Mouse (Mus musculus) frontal cortex, adult 2 months (tissue): Measurements from ENCODE around the gene Jak1. TPM values are rescaled to one million over a fixed set of nuclear protein-coding genes. Genes with fewer than 3 reads are reported as not detected.
A peak's percentile ranks its signal among the peaks of the same experiment; 100 is the strongest.

ENCODE experiments used
- DNase-seq, 2 experiments: peaks; one replicate each; pipeline ENCODE4 v3.0.0; 2022; ENCODE audit warnings: low spot score in 1 of 2; ENCODE audit errors: extremely low spot score in 1 of 2
- polyA plus RNA-seq: library from polyadenylated mRNA; depleted of rRNA; stranded (reverse); fragments of >200 nt; gene quantifications from 2 replicates; pipeline ENCODE4 v1.2.3, GENCODE M21; 2012

Gene Jak1
- polyA plus RNA-seq, 1 experiment = 70.1 TPM

DNA sequence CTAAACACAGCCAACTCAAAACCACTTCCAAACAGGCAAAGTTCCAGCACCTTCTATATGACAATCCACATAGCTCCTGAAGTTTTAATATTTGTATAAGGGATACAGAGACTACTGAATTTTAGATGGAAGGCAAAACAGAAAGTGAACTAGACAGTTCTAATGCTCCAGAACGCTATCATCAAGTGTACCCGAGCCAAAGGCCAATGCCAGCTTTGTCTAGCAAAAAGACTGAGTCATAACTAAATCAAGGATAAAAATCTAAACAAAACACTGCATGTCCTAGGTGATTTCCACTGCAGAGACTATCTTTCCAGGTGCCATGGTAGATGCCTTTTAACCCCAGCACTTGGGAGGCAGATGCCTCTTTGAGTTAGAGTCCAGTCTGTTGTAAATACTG, 68.7 kb downstream of the Jak1 start:
- DNase-seq = no peak

DNA sequence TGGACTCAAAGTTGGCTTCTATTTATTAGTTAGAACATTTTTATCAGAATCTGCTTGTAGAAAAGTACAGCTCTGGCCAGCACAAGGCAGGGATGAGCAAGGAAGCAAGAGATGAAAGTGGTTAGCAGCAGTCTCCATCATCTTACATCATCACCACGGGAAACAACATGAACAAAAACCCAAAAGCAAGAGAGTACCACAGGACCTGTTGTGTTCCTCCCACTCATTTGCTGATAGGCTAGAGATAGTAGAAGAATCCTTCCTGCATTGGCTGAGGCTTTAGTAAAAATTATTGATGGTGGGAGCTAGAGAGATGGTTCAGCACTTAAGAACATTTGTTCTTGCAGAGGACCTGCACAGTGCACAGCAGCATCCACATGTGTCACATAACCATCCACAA, 70.9 kb downstream of the Jak1 start:
- DNase-seq = no peak

DNA sequence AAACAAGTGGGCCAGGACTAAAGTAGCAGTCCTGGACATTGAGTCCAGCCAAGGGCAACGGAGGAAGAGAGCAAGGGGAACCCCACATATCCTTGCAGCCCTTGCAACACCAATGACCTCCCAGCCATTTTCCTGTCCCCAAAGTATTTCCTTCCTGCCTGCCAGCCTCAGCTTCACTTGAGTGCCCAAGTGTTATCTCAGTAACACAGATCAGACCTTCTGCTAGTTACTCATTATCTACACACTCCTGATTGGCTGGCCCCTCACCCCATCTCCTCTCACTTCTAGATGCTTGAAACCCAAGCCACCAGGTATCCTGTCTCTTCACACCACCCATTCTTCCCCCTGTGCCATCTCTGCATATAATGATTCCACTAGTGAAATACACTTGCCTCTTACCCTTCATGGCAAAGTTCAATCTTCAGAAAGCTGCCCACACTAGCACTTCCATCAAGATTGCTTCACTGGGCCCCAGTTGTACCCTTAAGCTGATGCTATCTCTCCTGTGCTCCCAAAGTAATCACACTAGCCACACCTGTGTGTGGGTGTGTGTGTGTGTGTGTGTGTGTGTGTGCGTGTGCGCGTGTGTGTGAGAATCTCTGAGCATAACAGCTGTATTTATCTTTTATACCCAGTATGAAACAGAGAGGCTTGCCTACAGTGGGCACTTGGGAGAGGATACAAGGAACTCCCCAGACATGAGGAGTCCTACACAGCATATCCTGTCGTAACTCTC, 72.7 kb downstream of the Jak1 start:
- no peak for DNase-seq

DNA sequence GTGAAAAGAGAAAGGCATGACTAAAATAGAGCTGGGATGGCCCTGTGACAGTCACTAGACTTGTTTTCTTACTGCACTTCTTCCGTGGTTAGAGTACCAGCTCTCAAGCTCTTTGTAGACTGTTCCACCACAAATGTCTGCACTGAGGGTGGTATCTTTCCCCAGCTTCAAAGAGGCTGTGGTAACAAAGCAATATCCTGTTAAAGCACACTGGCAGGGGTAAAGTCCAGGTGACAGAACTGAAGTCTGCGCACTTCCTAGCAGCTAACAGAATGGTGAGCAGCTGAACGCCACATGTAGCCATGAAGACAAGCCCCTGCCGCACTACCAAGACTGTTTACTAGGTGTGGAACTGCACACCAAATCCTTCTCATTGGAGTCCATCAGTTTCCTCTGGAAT, 77.7 kb downstream of the Jak1 start:
- no peak for DNase-seq

DNA sequence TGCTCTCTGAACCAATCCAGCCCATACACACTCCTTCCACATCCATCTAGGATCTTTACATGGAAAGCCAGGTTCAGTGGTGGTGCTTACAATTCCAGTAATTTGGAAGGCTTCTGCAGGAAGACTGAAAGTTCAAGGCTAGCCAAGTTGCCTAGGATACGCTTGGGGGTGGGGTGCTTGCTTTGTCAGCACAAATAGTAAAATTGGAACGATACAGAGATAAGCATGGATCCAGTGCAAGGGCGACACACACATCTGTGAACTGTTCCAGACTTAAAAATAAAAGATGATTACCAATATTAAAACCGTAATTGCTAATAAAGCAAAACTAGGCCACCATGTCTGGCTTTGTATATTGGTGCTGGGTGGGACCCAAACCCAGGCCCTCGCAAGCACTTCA, 78.5 kb downstream of the Jak1 start:
- DNase-seq = no peak

DNA sequence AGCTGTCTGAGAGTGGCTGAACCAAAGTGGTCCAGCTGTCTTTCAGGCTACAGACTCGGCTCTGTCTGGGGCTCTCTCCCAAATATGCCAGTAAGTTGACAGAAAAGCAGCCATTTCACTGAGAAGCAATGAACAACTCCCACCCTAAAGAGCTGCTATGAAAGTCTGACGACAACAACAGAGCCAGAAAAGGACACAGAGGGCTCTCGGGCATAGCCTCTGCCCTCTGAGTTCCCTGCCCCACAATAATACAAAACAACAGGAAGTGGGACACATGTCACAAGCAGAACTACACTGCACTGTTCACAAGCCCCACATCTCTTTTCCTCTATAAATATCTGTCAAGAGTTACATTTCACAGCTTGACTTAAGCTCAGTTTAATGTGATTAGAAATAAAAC, 79.9 kb downstream of the Jak1 start:
- DNase-seq = no peak

DNA sequence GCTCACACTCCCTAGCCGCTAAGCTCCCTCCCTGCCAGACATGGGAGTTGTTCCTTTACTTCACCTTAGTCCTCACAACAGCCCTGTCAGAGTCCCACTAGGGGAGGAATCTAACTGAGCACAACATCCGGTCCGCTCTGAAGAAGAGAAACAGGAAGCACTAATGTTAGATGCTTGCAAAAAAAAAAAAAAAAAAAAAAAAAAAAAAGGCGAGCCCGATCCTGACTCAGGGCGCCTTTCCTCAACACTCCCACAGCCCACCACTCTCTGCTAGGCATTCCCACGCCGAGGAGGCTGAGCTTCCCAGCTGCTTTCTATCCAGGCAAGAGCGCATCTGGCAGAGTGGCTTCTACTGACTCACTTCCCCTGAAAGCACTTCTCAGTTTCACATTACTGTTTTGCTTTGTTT, 82.5 kb downstream of the Jak1 start:
- peak in 1 of 2 experiments; percentile 58 for DNase-seq

DNA sequence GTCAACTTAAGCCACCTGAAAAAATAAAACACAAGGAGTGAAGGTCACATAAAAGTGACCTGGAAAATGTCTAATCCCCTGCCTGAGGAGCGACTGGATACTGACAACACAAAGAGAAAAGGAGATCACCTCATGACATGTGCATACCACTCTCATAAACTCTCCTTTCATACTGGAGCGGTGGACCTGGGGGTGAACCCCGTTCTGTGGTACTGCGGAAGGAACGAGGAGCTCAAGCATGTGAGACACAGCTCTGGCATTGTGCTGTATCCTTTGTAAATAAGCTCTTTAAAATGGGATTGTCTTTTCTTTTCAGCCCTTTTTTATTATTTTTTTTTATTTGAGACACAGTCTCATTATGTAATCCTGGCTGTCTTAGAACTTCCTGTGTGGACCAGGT, 84.4 kb downstream of the Jak1 start:
- no peak for DNase-seq

DNA sequence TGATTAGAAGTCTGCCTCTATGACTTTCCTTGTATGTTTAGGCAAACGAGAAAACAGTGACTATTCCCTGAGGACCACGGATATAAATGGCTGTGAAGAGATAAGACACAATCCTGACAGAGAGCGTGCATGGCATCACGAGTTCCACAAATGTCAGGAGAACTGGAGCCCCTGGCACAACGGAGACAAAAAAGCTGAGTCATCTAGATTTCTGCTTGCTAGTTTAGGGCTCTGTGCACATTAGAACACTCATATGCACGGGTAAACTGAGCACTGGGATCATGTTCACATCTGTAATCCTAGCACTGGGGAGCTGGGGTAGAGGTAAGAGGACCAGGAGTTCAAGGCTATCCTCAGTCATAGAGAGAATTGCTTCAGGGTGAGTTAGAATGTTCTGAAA, 85.2 kb downstream of the Jak1 start:
- DNase-seq = no peak

DNA sequence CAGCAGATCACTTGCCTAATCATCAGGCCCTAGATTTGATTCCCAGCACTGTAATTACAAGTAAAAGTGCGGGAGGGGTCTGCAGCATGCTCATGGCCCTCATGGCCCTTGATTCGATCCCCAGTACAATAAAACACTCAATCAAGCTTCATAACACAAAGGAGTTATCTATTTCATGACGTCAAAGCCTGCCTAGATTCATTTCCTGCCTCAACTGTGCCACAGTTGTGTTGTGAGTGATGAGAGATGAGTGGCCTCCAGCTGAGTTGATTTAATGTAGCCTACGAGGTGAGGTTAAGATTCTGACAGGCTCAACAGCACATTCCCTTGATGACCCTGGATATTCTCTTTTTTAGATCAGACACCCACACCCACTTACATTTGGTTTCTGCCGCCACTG, 86.0 kb downstream of the Jak1 start:
- DNase-seq = no peak

DNA sequence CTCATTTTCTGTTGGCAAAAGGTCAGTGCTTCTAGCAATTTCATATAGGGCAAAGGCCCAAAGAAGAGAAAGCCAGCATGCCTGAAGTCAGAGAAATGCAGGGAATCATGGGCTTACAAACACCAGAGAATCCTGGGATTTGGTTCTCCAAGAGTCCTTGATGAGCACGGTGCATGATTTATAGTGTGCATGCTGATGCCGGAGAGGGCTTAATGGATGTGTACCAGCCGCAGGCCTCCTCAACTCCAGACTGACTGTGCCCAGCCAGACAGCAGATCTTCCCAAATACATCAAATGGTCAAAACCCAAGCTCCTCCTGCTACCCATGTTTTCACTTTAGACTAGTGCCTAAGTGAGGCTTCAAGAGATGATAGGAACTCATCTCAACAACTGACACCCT, 87.3 kb downstream of the Jak1 start:
- DNase-seq = no peak

DNA sequence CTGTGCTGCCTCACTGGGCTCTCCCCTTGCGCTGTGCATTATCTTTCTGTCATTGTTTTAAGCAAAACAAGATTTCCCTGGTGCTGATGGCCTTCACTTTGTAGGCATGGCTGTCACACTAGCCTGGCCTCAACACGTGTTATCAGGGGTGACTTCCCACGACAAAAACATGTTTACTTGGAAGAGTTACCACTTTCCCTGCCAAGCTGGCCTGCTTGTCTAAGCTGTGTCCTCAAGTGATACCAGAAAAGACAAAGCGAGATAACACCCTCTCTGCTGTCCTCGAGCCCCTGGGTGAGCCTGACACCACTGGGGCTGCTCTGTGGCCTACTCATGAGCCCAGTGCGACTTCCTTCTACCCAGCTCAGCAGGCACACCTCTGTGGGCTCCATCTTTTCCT, 89.0 kb downstream of the Jak1 start:
- no peak for DNase-seq

DNA sequence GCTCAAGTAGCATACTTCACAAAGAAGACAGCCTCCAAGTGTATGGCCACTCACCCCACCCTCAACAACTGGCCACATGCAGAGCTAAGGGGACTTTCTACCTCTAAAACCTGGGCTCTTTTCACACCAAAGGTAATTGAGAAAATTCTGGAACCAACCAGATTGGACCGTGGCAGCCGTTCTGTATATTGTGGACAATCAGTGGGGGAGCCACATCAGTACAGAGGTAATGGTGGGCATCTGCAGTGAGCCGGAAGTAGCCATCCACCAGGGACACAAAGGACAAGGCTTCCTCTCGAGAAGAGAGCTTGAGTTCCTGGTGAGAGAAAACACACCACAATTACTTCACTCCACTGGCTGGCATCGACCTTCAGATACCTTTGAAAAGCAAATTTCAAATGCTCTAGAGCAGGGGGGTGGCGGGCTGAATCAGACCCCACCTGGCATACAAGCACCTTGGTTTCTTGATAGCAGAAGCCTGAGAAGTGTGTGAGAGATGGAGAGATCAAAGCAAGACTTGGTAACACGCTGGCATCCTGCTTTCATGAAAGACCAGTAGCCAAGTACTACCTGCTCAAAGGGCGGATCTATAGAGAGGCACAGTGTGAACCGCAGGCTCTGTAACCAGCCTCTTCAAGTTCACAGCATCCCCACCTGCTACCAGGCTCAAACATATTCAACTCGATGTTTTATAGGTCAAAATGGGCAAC, 90.0 kb downstream of the Jak1 start:
- DNase-seq = no peak

DNA sequence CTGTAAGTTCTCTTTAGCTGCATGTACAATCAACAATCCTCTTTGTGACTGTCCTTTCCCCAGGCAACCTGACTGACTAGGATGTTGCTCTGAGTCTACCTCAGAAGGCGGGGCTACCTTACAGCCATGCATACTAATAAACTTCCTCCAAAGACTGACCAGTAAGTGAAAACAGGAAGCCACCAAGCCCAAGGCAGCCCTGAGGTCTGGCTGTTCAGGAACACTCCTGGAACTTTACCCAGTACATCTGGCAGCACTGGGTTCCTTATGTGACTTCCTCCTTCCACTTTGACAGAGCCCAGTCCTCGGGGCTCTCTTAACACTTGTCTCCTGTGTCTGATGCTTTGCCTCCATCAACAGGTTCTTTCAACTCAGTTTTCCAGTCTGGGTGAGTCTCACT, 92.3 kb downstream of the Jak1 start:
- no peak for DNase-seq

DNA sequence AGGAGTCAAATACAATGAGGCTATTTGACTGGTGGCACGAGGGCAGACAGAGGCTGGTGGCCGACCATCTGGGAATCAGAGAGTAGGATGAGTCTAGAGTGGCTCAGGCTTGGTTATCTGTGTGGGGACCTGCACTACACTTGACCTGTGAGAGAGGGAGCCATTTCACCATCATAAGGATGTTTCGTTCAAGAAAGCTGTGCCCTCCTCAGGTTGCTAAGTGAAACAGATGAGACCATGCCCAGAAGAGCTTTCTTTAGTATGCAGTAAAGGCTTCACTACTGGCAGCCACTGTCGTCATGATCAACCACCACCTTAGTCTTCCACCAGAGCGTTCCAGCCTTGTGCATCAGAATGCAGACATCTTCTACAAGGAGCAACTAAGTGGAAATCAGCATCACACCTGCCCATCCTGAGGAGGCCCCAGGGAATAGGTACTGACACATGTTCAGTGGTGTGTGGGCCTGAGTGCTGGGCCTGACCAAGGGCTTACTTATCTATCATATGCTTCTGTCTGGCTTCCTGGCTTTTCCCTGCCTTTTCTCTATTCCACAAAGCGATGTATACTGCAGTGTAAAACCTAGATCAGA, 96.8 kb downstream of the Jak1 start:
- peak in 1 of 2 experiments; percentile 69 for DNase-seq

DNA sequence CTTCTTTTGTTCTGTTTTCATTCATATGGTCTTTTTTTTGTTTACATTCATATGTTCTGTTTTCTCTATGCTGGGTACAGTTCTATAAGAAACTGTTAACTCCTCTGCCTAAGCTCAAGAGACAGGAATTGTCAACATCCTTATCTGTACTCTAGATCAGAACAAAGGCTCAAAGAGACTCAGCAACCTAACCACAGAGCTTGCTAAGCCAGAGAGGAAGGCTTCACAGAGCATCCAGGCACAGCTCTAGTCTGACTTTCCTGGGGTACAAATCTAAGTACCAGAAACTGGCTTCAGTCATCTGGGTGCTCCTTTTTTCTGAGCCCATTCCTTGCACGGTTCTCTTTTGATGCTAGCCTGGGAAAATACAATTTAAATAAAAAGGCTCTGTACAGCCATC, 97.3 kb downstream of the Jak1 start:
- DNase-seq = no peak

DNA sequence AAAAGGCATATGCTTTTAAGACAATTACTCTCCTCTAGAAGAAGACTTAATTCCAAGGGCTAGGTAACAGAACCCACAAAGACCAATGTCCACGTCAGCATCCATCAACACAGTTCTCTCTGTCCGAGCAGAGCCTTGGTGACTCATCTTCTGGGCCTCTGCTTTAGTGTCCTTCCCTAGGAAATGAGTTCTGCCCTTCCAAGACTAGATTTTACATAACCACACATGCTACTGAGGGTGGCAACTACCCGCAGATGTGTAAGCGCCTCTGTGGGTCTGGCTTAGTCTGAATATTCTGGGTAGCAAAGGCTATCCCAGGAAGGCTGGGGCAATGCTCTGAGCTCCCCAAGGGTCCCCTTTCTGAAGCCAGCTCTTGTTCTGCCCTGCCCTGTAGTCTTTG, 99.3 kb downstream of the Jak1 start:
- no peak for DNase-seq

DNA sequence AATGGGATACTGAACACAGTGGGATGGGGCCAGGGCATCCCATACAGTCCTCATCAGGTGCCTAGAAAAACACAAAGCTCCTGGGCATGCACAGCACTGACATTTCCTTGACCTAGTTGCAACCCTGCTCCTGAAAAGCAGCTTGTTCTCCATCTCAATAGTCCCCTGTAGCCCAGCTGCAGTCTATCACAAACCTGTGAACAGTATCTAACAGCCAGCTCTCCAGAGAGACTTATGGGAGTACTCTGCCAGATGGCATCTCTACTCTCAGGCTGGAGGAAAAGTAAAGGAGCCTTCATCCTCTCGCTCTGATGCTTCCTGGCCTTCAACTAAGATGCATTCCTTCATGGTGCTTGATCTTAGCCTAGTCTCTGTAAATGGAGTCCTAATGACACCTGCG, 100.4 kb downstream of the Jak1 start:
- DNase-seq = peak in 1 of 2 experiments; percentile 30

DNA sequence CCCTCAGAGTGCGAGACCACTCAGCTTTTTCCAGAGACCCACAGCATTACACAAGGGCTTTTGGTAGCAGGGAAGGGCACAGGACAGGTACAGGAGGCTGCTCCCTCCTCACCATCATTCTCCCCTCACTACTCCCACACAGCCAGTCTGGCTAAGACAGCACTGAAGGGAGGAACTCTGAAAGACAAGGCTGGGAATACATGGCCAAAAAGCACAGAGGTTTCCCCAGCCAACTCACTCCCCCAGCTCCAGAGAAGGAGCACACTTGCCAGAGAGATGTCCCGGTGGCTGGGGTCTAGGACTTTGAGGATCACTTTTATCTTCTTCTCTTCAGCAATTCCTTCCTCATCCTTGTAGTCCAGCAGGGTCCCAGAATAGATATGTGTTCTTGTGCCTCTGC, 100.9 kb downstream of the Jak1 start:
- DNase-seq = peak in 1 of 2 experiments; percentile 39

DNA sequence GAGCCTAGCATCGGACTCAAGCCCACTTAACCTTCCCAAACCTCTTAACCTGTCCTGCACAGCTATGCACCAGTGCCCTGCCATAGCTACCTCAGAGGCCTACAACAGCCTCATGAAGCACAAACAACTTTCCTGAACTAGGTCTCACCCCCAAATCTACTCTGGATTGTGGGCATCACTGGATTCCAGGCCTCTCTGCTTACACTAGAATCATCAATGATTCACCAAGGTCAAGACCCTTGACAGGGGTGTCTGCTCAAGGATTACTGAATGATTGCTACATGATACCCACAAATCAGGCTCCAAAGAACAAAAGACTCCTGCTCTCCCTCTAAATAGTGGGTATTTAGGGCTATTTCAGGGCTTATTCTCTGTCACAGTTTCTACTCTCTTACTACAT, 104.3 kb downstream of the Jak1 start:
- DNase-seq = no peak

DNA sequence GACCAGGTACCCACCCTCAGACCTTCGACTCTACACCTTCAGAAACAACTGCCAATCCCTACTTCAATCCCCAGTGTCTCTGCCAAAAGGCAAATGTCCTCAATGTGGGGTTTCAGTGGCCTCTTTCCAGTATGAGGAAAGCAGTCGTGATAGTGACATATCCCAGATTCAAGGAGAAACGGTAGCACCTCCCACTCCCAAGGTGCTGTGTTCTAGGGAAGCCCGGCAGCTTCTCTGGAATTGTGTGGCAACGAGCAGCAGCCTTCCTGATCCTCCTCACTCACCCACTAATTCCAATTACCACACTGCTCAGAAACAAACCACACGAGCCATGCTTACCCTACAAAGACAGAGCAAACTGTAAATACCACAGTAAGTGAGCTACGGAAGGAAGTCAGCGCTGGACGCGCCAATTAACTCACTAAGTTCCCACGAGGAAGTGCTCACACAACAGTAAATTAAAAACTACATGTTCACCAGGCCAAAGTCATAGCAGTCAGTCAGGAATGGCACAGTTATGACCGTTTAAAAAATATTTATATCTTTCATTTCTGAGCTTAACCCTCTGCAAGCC, 105.8 kb downstream of the Jak1 start:
- peak in 1 of 2 experiments; percentile 53 for DNase-seq

DNA sequence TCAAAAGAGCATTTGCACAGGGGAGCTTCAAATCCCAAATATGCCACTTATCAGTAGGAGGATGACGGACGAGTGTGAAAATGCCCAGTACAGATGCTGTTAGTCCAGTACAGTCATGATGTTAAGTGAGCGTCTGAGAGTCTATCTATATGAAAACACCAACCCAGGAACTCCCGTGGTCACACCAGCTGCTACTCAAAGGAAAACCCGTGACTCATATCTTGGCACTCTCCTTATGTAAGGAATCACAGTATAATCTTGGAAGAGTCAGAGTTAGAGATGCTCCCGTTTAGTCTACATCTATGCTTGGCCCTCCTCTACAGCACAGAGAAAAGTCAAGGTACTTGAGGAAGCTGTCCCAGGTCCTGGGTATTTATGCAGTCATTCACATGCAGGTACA, 106.8 kb downstream of the Jak1 start:
- DNase-seq = peak; percentile 71 to 83
